Mouse (Mus musculus) ES-E14 (cell line): ENCODE data around the gene Safb2.

Experiments used
- HCFC1 ChIP-seq: IDR thresholded peaks from 2 replicates; pipeline ENCODE4 v1.6.1; 2012; ENCODE audit warnings: low read length, inconsistent platforms, borderline replicate concordance; ENCODE audit not compliant: insufficient read depth
- MAFK ChIP-seq: IDR thresholded peaks from 2 replicates; pipeline ENCODE4 v1.6.1; 2014; ENCODE audit warnings: mild to moderate bottlenecking, low read depth, low read length, inconsistent platforms; ENCODE audit not compliant: insufficient read depth
- ZC3H11A ChIP-seq: IDR thresholded peaks from 2 replicates; pipeline ENCODE4 v1.6.1; 2012; ENCODE audit warnings: low read depth, mild to moderate bottlenecking, inconsistent platforms, low read length, borderline replicate concordance

DNA sequence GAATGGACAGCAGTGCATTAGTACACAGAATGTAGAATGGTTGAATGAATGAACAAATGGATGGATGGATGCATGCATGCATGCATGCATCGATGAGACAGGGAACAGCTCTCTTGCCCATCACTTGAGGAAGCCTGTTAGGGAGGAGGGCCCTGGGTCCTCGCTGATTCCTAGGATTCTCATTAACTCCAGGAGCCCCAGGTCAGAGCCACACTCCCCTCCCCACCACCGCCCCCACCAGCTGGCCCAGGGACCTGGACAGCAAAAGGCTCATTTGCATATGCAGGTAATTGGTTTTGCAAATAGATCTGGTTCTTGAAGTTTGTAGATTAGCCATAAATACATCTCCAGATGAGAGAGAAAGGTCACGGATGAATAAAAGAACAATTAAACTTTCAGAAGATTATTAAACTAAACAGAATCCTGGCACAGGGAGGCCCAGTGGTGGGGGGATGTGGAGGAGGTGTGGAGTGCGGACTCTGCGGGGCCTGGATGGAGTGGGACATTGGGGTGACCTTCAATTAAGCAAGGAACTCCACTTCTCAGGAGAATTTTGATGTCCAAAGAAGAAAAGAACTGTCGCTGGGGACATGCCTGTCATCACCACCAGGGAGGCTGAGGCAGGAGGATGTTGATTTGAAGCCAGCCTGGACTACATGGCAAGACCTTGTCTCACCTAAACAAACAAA lies 39.5 kb downstream of the Safb2 start:
- TF ChIP-seq MAFK (no peak), ZC3H11A (no peak), HCFC1 (no peak)
